Mouse (Mus musculus): Measurements from ENCODE around the gene Olfr98.
A peak's percentile ranks its signal among the peaks of the same experiment; 100 is the strongest.
"Not testable (repeated sequence)": the region's sequence is repeated elsewhere in the genome, so short reads cannot be mapped to it uniquely, and the experiment has no call there.

Olfr98 gene

DNA sequence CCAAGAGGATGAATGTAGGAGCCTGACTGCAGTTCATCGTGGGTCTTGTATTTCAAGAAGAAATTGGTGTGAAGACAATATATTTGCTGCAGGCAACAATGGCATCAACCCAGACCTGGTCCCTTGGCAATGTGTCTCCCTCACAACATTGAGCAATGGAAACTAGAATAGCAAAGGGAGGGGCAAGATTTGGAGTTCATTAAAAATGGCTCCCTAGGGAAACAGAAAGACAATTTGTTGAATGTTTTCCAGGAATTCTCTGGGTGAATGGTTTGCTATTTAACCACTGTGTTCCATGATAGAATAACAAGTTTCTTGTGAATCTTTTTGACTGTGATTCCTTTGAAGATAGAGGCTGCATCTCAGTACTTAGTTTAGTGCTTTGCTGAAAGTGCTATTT lies at the start of gene Olfr98:
Olfr98 (minus strand) TSS at position 124 of the 400 bp plus-strand sequence.
- peak; percentile 86 for DNase-seq (ENCODE audit: low spot score)

GRCm38 (mm10) chr17:37310146-37310699 lies 46.7 kb upstream of the Olfr98 start:
- no peak for DNase-seq (ENCODE audit: low spot score)

- DNase-seq (ENCODE audit: low spot score), result peak; percentile 19
Measured at GRCm38 (mm10) chr17:37308483-37308882, 44.9 kb upstream of the Olfr98 start.

DNA sequence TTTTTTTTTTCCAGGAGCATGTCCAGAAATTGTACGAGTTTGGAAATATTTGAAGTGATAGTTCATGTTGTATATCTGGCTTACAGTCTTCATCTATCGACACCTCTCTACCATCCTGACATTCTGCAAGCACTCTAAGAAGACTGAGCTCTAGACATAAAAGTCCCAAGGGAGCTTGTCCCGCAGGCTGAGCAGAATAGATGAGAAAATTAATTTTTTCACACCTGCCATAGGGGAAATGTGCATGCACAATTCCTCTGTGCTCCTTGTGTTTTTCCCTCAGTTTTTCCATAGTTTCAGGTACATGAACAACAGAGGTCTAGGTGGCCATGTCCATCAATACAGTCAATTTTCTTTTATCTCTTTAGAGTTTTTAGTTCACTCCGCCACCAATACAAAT lies 40.7 kb upstream of the Olfr98 start, which contains the start of gene Olfr101:
Olfr101 (minus strand) TSS at position 101 of the 400 bp plus-strand sequence.
- DNase-seq (ENCODE audit: low spot score), result no peak

DNA sequence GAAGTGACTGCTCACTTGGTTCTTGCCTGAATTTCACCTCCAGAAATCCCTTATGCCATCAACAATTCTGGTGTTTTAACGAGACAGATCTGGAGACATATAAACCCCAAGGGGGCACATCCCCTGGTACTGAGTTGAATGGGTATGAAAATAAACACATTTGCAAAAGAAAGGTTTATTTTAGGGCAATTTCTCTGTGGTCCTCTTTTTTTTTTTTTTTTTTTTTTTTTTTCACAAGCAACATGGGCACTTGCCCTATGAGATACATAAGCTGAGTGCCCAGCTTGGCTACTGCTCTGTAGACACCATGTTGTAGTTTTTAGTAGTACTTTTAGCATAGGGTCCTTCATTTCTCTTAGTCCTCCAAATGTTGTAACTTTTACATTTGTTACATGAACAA lies 19.8 kb upstream of the Olfr98 start, which contains the start of gene Olfr99:
Olfr99 (minus strand) TSS at position 101 of the 400 bp plus-strand sequence.
- no peak for DNase-seq (ENCODE audit: low spot score)

- peak; percentile 96 for DNase-seq (ENCODE audit: low spot score)
Measured at GRCm38 (mm10) chr17:37280331-37280730, 16.8 kb upstream of the Olfr98 start.

DNA sequence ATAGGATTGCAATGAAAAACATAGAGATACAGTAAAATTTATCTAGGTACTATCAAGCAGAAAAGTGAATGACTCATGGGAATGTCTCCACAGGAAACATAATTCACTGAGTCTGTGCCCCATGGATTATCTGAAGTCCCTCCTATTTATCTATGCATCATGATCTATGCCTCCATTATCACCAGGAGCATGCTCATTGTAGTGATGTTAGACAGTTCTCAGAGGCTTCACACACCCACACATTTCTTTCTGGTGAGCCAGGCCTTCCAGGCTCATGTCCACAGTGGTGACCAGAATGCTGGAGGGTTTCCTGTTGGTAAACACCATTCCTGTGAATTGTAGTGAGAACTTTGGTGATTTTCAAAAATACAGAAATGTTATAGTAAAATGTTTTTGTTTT lies 13.0 kb upstream of the Olfr98 start:
- DNase-seq (ENCODE audit: low spot score), result no peak

DNA sequence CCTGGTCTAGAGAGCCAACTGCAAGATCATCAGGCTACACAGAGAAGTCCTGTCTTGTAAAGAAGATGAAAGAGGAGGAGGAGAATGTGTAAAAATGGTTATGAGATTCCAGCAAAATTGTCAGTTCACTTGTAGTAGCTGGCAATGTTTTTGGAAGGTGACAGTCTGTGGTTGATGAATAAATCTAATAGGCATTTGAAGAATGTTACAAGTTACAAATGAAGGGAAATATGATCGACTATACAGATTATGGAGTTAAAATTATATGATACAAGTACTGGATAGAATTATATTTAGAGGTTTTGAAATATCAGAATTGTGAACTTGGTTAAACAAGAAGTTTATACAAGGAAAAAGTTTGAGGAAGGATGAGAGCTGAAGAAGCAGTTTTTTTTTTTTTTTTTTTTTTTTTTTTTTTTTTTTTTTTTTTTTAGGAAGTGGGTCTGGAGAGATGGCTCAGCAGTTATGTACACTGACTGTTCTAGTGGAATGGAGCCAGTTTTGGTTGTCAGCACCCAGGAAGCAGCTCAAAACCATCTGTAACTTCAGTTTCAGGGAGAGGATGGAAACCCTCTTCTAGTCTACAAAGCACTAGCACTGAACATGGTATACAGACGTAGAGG lies 12.2 kb upstream of the Olfr98 start:
- DNase-seq (ENCODE audit: low spot score), result no peak

- peak; percentile 74 for DNase-seq (ENCODE audit: low spot score)
Measured at GRCm38 (mm10) chr17:37270702-37271092, 7.1 kb upstream of the Olfr98 start.

GRCm38 (mm10) chr17:37270058-37270701 lies 6.6 kb upstream of the Olfr98 start, which contains the start of gene H2-M3:
Gene H2-M3, plus strand, starts transcription at chr17:37270220.
- DNase-seq (ENCODE audit: low spot score), result peak; percentile 96

GRCm38 (mm10) chr17:37250544-37250943 lies 13.0 kb downstream of the Olfr98 start:
- peak; percentile 48 for DNase-seq (ENCODE audit: low spot score)

DNA sequence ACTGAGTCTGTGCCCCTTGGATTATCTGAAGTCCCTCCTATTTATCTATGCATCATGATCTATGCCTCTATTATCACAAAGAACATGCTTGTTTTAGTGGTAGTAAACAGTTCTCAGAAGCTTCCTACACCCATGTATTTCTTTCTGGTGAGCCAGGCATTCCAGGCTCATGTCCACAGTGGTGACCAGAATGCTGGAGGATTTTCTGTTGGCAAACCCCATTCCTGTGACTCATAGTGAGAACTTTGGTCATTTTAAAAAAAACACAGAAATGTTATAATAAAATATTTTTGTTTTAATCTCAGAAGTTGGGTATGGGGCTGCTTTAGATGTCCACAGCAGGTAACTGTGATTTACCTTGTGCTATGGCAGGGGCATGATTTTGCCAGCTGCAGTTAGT lies 14.1 kb downstream of the Olfr98 start:
- DNase-seq (ENCODE audit: low spot score), result peak; percentile 52

DNA sequence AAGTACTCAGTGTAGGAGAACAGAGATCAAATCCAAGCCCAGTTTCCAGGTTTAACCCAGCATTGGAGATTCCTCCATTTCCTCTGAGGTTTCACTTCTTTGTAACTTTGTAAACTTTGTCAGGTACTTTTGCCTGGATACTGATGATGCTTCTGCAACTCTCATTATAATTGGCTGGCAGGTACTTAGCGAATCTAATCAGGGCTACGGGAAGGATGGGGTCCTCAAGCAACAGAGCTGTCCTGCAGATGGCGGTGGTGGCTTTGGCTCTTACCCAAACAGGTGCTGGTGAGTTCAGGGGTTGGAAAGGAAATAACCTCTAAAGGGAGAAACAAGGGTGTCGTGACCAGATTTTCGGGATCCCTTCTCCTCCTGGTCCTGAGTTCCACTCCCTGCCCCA lies 16.8 kb downstream of the Olfr98 start:
- DNase-seq (ENCODE audit: low spot score), result peak; percentile 57

DNA sequence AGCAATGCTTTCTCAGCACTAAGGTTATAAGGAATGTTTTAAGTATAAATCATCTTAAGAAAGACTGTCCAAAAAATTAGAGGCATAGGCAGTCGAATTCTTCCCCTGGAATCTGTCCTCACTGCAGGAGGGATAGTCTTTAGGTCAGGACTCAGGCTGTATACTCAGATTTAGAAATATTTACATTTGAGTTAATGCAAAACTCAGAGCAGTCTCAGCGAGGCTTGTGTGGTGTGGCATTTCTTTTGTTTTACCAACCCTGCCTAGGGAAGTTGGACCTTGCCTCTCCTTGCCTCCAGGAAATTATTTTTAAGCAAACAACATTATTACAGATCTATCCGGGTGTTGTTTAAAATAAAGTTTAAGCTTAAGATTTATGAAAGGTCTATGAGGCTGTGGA lies 21.4 kb downstream of the Olfr98 start:
- DNase-seq (ENCODE audit: low spot score), result no peak

DNA sequence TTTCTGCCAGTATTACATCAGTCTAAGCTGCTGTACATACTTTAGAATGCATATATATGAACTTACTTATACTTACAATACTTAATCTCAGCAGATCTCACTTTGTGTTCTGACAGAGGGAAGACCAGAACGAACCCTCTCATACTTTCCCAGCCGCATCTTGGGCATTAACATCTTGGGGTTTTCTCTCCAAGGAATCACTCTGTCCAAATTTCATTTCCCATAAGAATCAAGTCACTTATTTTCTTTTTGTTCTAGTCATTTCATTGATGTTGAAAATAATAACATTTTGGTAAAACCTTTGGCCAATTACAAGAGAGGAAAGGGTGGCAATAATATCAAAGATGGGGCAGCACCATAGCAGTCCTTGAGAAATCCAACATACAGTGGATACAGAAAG lies 26.3 kb downstream of the Olfr98 start, which contains the start of gene Olfr97:
Olfr97 (minus strand) TSS at position 101 of the 400 bp plus-strand sequence.
- not testable (repeated sequence) for DNase-seq (ENCODE audit: low spot score)

DNA sequence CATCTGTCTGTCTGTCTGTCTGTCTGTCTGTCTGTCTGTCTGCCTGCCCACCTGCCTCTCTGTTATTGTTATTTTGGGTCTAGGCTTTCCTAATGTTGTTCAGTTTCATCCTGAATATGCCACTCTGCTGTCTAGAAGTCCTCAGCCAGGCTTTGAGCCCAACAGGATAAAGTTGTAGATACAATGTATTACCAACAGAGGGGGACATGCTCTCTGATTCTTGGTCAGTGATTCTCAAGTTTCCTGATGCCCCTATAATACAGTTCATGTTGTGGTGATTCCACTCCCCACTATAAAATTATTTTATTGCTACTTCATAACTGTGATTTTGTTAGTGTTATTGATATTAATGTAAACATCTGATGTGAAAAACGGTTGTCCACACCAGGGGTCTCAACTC lies 41.7 kb downstream of the Olfr98 start:
- peak; percentile 62 for DNase-seq (ENCODE audit: low spot score)

- no peak for DNase-seq (ENCODE audit: low spot score)
Measured at GRCm38 (mm10) chr17:37219846-37220245, 43.7 kb downstream of the Olfr98 start, which contains the start of gene Olfr96. Gene Olfr96, plus strand, starts transcription at chr17:37220146.

- DNase-seq (ENCODE audit: low spot score), result peak; percentile 96
Measured at GRCm38 (mm10) chr17:37218486-37218885, 45.1 kb downstream of the Olfr98 start.

GRCm38 (mm10) chr17:37213018-37213417 lies 50.5 kb downstream of the Olfr98 start, which contains the start of gene Olfr95:
Gene Olfr95, minus strand, starts transcription at chr17:37213118.
- DNase-seq (ENCODE audit: low spot score), result no peak
